Mouse (Mus musculus) kidney, adult 2 months (tissue): ENCODE measurements at regions not wholly inside any gene's neighbourhood (a gene's known extent, or its start where the extent isn't known, plus 50 kb on each side); places are given as distances from the start of the nearest gene placed in this dataset.

Source experiments
- CTCF ChIP-seq: fragments of 200-500 bp; conservative IDR thresholded peaks from 2 replicates; pipeline ENCODE4 v1.5.1; 2011; ENCODE audit warnings: low read depth, mild to moderate bottlenecking, control low read depth, low read length, moderate library complexity, mixed read lengths; ENCODE audit not compliant: insufficient read depth, insufficient read length
- POLR2A ChIP-seq: fragments of 200-500 bp; IDR thresholded peaks from one replicate; pipeline ENCODE4 v1.6.1; 2011; ENCODE audit warnings: low read depth, low read length, control low read depth

- TF ChIP-seq CTCF = no peak
- TF ChIP-seq POLR2A = no peak
These were observed 1144.9 kb downstream of the Mat2b start for GRCm38 (mm10) chr11:39550066-39550465.
